Mouse (Mus musculus) layer of hippocampus, postnatal 14 days (tissue): ENCODE results near the gene Gab1. TPM values are rescaled to one million over a fixed set of nuclear protein-coding genes. Genes with fewer than 3 reads are reported as not detected.

ENCODE experiments used
- DNase-seq, 2 experiments: peaks; one replicate each; pipeline ENCODE4 v3.0.0; 2021 to 2022; ENCODE audit warnings: low spot score in 2 of 2, mixed read lengths in 1 of 2
- long read RNA-seq, 2 experiments: library from polyadenylated mRNA; stranded (forward); transcript quantifications; one replicate each; pipeline ENCODE4 v2.0.0; 2021
- total RNA-seq, 2 experiments: library from RNA; stranded (reverse); gene quantifications; 2 replicates each; pipeline ENCODE4 v1.2.3; 2021

The Gab1 gene
- total RNA-seq, result 10 to 100 TPM; 19.2 to 21.1 TPM
- long read RNA-seq, experiment 1, full-length matches to known transcripts, result 7 of 13 reads
- long read RNA-seq, experiment 1, partial matches to known transcripts, result 4 of 13 reads
- long read RNA-seq, experiment 1, other reads (novel, unspliced or antisense), result 2 of 13 reads
- long read RNA-seq, experiment 2, full-length matches to known transcripts, result 3 of 8 reads
- long read RNA-seq, experiment 2, partial matches to known transcripts, result 2 of 8 reads
- long read RNA-seq, experiment 2, other reads (novel, unspliced or antisense), result 3 of 8 reads

- DNase-seq, result peak; percentile 88 to 94
These were observed at the start of gene Gab1 for GRCm38 (mm10) chr8:80880196-80881106. Gene Gab1 (minus strand): TSS chr8:80880519.

DNA sequence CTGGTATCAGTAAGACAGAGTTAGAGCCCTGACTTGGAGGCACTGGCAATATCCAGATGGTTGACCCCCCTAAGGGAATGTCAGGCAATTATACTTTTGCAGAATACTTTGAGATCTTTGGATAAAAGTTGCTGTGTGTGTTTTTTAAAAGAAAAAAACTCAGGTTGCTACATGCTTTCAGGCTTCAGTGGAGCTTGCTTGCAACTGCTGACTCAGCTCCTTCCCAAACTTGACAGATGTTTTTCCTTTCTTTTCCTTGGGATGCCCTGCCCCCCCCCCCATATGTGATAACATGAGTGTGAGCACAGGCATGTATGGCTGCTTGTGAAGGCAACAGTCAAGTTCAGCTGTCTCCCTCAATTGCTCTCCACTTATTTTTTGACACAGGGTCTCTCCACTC lies 48.5 kb upstream of the Gab1 start:
- DNase-seq, result no peak

DNA sequence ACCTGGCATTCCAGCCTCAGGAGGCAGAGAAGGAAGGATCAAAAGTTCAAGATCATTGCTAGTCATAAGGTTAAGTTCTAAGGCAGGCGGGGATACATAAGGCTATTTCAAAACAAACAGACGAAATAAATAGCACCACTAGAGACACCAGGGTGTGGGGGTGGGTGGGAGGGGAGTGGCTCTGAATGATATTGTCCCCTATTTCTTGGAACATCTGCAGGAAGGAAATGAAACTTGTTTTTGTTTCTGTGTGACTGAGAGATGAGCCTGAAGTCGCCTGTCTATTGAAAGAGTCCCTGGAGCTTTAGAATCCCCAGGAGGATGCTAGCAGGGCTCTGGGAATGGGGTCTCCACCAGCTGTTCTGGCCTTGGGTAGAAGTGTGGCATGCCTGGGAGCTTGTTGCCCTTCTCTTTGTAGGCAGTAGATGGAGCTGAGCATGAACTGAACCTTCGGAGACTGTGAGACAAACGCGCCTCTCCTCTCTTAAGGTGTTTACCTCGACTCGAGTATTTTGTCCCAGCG lies 43.5 kb upstream of the Gab1 start:
- DNase-seq, result no peak

DNA sequence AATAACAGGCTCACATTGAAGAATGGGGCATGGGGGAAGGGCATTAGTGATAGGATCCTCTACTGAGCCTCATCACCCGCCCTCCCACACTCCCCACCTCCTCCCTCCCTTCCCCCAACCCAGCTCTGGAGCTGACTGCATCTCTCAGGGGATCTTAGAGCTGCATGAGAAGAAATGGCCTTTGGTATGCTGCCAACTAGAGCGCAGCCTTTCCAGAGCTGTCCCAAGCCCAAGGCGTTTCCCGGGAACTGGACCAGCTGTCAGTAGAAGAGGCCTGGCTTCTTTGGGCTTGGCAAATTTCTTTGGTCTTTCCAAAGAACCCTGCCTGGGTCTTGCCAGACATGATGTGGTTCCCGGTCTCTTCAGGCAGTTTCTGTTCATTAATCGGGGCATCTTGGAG lies 42.3 kb upstream of the Gab1 start:
- DNase-seq, result peak; percentile 39 to 68

GRCm38 (mm10) chr8:80919130-80919529 lies 38.8 kb upstream of the Gab1 start:
- peak; percentile 19 to 31 for DNase-seq

DNA sequence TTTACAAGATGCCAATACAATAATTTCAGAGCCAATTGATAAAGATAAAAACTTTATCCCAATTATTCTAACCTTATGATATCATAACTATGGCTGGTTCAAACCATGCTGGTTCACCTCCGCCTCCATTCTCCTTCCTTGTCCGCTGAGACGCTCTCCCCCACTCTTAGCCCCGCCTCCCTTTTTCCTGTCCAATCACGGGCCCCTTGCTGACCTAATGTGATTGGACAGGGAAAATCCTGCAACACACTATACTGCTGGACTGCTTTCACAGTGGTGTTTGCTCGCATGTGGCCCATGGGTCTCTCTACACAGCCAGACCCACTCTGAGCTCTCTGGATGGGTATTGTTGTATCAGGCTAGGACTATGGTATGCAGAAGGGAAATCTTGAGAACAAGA lies 38.2 kb upstream of the Gab1 start:
- no peak for DNase-seq

DNA sequence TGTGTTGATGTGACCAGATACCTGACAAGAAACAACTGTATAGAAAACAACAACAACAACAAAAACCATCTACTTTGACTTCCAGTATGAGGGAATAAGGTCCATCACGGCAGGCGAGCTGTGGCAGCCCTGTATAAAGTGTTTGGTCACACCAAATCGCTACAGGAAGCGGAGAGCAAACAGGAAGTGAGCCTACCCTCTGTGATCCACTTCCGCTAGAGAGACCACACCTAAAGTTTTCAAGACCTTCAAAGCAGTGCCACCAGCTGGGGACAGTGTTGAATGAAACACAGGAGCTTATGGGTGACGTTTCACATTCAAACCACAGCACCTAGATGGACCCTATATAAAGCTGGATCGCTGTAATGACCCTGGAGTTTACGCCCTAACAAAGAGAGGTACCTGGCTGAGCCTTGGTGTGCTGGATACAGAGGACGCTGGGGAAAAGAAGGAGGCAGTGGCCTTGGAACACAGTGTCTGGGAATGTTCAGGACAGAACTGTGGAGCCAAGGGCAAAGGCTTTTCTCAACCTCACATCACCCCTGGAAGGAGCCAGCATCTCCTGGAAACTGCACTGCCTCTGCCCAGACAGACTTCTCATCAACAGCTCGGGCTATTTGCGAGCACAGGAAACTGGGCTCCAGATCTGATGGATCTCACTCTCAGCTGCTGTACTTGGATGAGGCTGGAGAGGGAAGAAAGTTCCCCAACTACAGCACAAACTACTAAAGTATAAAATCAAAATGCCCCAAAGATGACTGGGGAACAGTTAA lies 36.3 kb upstream of the Gab1 start:
- DNase-seq, result no peak

GRCm38 (mm10) chr8:80913016-80913748 lies 32.9 kb upstream of the Gab1 start:
- DNase-seq, result peak in 1 of 2 experiments; percentile 40

- no peak for DNase-seq
These were observed 31.1 kb upstream of the Gab1 start for GRCm38 (mm10) chr8:80911400-80911799.

GRCm38 (mm10) chr8:80908262-80908907 lies 28.1 kb upstream of the Gab1 start:
- no peak for DNase-seq

DNA sequence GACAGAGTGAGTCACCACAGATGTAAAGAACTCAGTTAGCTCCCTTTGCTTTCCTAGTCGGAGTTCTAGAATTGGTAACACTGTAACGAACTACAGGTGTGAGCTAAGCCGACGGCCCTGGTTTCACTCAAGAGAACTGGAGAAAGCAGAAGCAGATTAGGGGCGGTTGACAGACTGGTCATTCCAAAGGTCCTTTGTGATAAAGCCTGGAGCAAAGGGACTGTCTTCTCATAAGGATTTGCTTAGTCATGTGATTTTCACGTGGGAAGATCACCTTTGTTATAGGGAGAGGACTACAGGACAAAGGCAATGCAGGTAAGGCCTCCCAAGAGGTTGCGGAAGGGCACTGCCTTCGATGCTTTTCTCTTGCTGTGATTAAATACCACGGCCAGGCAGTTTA lies 22.0 kb upstream of the Gab1 start:
- DNase-seq, result no peak

DNA sequence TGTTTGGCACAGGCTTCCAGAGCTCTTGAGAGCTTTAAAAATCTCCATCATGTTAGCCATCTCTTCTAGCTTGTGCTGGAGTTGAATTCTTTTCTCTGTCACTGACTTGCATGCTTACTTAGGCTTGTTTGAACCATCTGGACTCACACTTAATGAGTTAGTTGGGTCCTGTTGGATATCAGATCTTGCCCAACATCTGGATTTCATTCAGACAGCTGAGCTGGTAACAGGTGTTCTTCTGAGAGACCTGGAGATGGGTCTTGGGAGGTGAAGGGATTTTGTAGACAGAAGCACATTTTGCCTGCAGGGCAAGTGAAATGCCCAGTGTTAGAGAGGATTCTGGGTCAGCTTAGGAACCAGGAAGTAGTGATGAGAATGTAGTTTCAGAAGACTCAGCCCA lies 19.0 kb upstream of the Gab1 start:
- no peak for DNase-seq

DNA sequence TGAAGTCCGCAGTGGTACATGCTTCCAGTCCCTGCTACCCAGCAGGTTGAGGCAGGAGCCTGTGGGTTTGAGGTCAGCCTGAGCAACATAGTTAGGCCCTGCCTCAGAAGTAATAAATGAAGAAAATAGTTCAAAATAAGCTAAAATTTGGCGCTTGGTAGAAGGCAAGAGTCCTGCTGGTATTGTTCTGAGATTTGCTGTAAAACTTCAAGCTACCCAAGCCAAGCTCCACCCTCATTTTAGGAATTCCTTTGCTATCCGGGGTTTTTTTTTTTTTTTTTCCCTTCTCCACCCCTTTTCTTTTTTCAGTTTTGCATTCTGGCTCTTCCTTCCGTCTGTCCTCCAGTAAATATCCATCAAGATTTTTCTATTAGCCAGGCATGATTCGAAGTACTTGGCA lies 15.7 kb upstream of the Gab1 start:
- no peak for DNase-seq

DNA sequence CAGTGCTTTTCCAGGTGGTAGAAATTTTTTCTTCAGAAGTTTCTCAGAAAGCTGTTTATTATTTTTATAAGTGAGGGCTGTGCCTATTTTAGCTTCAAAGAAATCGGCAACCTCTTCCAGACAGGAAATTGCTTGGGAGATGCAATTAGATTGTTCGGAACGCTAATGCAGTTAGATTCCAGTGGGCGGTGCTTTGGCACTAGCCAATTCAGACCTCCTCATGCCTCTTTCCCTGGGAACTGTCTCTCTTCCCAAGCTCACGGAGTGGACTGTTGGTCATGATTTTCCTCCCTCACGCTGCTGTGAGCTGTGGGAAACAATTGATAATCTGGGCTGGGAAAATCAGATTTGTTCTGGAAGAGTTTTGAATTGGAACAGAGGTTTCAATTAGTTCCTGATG lies 15.1 kb upstream of the Gab1 start:
- no peak for DNase-seq

DNA sequence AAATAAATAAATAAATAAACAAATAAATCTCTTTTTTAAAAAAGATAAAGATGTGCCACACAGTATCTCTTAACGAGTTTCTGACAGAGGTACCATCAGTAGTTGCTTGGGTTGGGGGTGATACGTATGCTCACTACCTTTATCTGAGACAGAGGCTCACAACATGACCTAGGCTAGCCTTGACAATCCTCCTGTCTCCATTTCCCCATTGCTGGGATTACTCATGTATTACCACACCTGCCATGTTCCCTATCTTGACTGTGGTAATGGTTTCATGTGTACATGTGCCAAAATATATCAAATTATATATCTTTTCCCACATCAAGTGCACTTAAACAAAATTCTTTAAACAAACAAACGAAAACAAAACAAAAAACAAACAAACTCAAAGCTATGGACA lies 14.2 kb upstream of the Gab1 start:
- no peak for DNase-seq

- peak; percentile 50 to 52 for DNase-seq
These were observed 708 bp downstream of the Gab1 start for GRCm38 (mm10) chr8:80879426-80880195.

DNA sequence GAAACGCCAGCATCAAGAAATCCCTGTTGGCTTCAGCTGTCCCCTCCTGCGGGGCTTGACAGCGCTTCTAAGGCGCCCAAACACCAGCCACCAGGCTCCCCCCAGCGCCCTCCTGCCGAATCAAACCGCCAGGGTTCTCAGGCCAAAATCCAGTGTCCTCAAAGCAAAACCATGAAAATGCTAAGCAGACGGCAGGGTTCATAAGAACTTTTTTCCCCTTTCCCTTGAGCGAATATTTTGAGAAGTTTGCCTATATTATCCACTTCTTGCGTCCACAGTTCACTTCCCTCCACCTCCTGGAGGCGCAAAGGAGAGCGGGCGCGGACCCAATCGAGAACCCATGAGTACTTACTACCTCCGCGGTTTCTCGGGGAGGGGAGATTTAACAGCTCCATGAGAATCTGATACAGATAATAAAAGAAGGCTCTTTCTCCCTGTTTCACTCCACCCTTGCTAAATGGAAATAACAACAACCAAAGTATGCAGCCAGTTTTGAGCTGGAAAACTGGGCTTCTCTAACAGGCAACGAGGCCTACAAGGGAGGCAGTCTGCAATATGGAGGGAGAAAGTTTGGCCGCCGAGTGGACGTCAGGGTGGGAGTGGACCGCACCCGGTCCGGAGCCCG lies 1.4 kb downstream of the Gab1 start:
- DNase-seq, result peak; percentile 41 to 54

GRCm38 (mm10) chr8:80878146-80878545 lies 2.2 kb downstream of the Gab1 start:
- DNase-seq, result peak in 1 of 2 experiments; percentile 39

DNA sequence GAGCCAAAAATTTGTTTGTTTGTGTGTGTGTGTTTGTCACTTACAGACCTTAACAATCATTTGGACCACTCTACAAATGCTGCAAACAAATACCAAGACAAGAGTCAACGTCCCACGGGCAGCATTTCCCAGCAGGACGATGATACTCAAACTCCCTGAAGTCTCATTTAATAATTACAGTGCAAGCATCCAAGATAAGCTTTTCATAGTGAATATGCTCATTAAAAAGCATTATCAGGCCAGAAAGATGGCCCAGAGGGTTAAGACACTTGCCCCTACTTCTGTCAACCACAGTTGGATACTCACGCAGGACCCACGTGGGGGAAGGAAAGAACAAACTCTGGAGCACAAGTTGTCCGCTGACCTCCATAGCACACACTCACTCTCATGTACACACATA lies 4.8 kb downstream of the Gab1 start:
- no peak for DNase-seq
